ENCODE assay signal across 8 mouse cellular contexts in the genomic region with DNA sequence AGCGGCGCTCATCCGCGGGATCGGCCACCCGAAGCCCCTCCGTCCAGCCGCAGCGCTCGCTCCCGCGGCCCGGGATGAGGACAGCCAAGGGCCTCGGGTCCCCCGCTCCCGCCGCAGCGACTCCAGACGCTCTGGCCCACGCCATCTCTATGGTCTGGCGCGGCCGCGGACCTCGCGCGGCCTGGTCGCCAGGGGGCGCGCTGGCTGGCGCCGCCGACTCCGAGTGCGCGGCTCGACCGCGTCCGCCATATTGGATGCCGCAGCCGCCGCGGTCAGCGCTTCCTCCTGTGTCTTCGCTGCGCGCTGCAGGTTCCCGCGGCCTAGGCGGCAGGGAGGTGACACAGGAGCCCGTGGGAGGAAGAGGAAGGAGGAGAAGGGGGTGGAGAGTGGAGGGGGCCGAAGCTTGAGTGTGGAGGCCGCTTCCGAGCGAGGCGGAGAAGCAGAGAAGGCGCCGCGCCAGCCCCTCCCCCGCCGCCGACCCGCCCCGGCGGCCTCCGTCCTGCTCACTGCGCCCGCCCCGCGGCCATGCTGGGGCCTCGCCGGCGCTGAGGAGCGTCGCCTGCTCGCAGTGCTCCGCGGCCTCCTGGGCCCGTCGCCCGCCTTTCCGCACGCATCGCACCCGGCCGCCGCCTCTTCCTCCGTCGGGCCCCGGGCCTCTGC. TPM values are rescaled to one million over a fixed set of nuclear protein-coding genes. Genes with fewer than 3 reads are reported as not detected.
DNase-seq lines count a peak whose midpoint lies in the region; ATAC-seq and TF ChIP-seq lines count a peak whose summit lies in the region.

TSS of gene Scaf8 (plus strand) at position 253 of the 660 bp plus-strand sequence.

- no peaks in the 10 kb centered on the region for H3K9me3 ChIP-seq in forebrain, embryonic 15.5 days
- no peaks in the 10 kb centered on the region for H3K9me3 ChIP-seq in lung, embryonic 14.5 days (ENCODE audit: low read depth, low read length)

- intact Hi-C loops in heart, postnatal 25 days (cut with DNase I), result loop anchor here (5.0 to 10.0 kb wide), 2 partner anchors 42 to 110 kb away; no protein-coding TSS in a partner anchor

- DNase-seq in ES-CJ7 (ENCODE audit: low read depth, low spot score), result peak; percentile 75
- DNase-seq in cerebellum, adult 11 months, result peak; percentile 92
- DNase-seq in heart, postnatal 25 days (ENCODE audit: low spot score), result peak; percentile 86
- peak; percentile 87 to 94 for DNase-seq in layer of hippocampus, adult 2 months (ENCODE audit: low spot score in 2 of 2)
- DNase-seq in lung, embryonic 14.5 days, result peak; percentile 96
- peak; percentile 92 for DNase-seq in thymus, adult 2 months

- peak within 1 kb of the TSS; percentile 91 for H3K4me3 ChIP-seq in forebrain, embryonic 15.5 days
- H3K4me3 ChIP-seq in layer of hippocampus, adult 2 months, result peak within 1 kb of the TSS; percentile 77
- peak within 1 kb of the TSS; percentile 92 for H3K4me3 ChIP-seq in lung, embryonic 14.5 days (ENCODE audit: low read depth, low read length)
- H3K4me3 ChIP-seq in olfactory bulb, adult 2 months (ENCODE audit: insufficient read depth, low read depth, low read length), result peak within 1 kb of the TSS; percentile 76
- H3K4me3 ChIP-seq in thymus, adult 2 months (ENCODE audit: control insufficient read depth, insufficient read depth, low read length), result peak within 1 kb of the TSS; percentile 76

- no peaks in the 10 kb centered on the region for H3K36me3 ChIP-seq in forebrain, embryonic 15.5 days
- H3K36me3 ChIP-seq in lung, embryonic 14.5 days (ENCODE audit: insufficient read depth), result 0 out of 2 replicates have a peak, but pooled peaks cover 5% of the 10 kb centered on the region
- H3K36me3 ChIP-seq in thymus, adult 2 months (ENCODE audit: control insufficient read depth, insufficient read depth, low read length), result no peaks in the 10 kb centered on the region

- peak within 1 kb of the TSS; percentile 99 for H3K27ac ChIP-seq in forebrain, embryonic 15.5 days (replicated peaks)
- peak within 1 kb of the TSS; percentile 98 for H3K27ac ChIP-seq in layer of hippocampus, adult 2 months
- peak within 1 kb of the TSS; percentile 100 for H3K27ac ChIP-seq in lung, embryonic 14.5 days (ENCODE audit: low read depth)
- peak within 1 kb of the TSS; percentile 99 for H3K27ac ChIP-seq in olfactory bulb, adult 2 months (ENCODE audit: insufficient read depth, low read depth, low read length)
- H3K27ac ChIP-seq in thymus, adult 2 months (ENCODE audit: control insufficient read depth, insufficient read depth, low read length), result peak within 1 kb of the TSS; percentile 90

- no peaks in the 10 kb centered on the region for H3K27me3 ChIP-seq in forebrain, embryonic 15.5 days
- no peaks in the 10 kb centered on the region for H3K27me3 ChIP-seq in lung, embryonic 14.5 days (ENCODE audit: insufficient read depth, low read length)
- no peaks in the 10 kb centered on the region for H3K27me3 ChIP-seq in thymus, adult 2 months (ENCODE audit: control insufficient read depth, insufficient read depth, low read length)

- TF ChIP-seq POLR2A in olfactory bulb, adult 2 months (IDR thresholded peaks at IDR 0.05; ENCODE audit: insufficient read depth, low read depth, low read length), result peak; percentile 79
- peak; percentile 89; the same call in 1 of the 2 replicates for TF ChIP-seq POLR2A in thymus, adult 2 months (IDR thresholded peaks at IDR 0.05; ENCODE audit: control insufficient read depth, extremely low read depth, insufficient read depth, low read length, poor library complexity)

- ATAC-seq in forebrain, embryonic 15.5 days (replicated peaks), result peak; percentile 95
- peak; percentile 95 for ATAC-seq in lung, embryonic 14.5 days (ENCODE audit: insufficient read depth)

- H3K9ac ChIP-seq in forebrain, embryonic 15.5 days (replicated peaks), result peak within 1 kb of the TSS; percentile 88
- H3K9ac ChIP-seq in lung, embryonic 14.5 days, result peak within 1 kb of the TSS; percentile 96

- peak; percentile 82 for TF ChIP-seq CTCF in layer of hippocampus, adult 2 months (conservative IDR thresholded peaks at IDR 0.05)
- TF ChIP-seq CTCF in lung, embryonic 14.5 days (IDR thresholded peaks at IDR 0.05; ENCODE audit: low read depth), result peak; percentile 24
- TF ChIP-seq CTCF in olfactory bulb, adult 2 months (IDR thresholded peaks at IDR 0.05; ENCODE audit: insufficient read depth, low read depth, low read length), result peak; percentile 84
- peak; percentile 97 for TF ChIP-seq CTCF in thymus, adult 2 months (IDR thresholded peaks at IDR 0.05; ENCODE audit: borderline replicate concordance, control insufficient read depth, extremely low read depth, insufficient read depth, low read length, poor library complexity)

- H3K4me1 ChIP-seq in forebrain, embryonic 15.5 days, result peaks cover 41% of the 10 kb centered on the region
- peaks cover 5% of the 10 kb centered on the region; the same call in 1 of the 2 replicates for H3K4me1 ChIP-seq in lung, embryonic 14.5 days (ENCODE audit: insufficient read depth)
- peaks cover 5% of the 10 kb centered on the region; the same call in 1 of the 2 replicates for H3K4me1 ChIP-seq in olfactory bulb, adult 2 months (ENCODE audit: control insufficient read depth, insufficient read depth, low read length)
- 0 out of 2 replicates have a peak, but pooled peaks cover 3% of the 10 kb centered on the region for H3K4me1 ChIP-seq in thymus, adult 2 months (replicated peaks; ENCODE audit: control insufficient read depth, insufficient read depth, low read length)

- WGBS in forebrain, embryonic 15.5 days, result 1% methylated on average over 87 of the region's 91 CpGs
- under 1% methylated on average over 81 of the region's 91 CpGs for WGBS in lung, embryonic 14.5 days
- under 1% methylated on average over 91 of the region's 91 CpGs for WGBS in olfactory bulb, adult 2 months
- under 1% methylated on average over 89 of the region's 91 CpGs for WGBS in thymus, adult 2 months

- H3K4me2 ChIP-seq in forebrain, embryonic 15.5 days (replicated peaks), result peak within 1 kb of the TSS; percentile 63
- H3K4me2 ChIP-seq in lung, embryonic 14.5 days, result peak within 1 kb of the TSS; percentile 72

RNA-seq across cellular contexts. Expression of gene Scaf8, which starts in this region (rescaled TPM):
- 19.2 and 19.4 TPM in 2 replicates for polyA plus RNA-seq in forebrain, embryonic 15.5 days (2015; fragmentation: Nextera tagmentation; extraction: Ambion mirVana)
- 10 to 100 TPM; 28.2 to 31.6 TPM for total RNA-seq in heart, postnatal 25 days (2021)
- total RNA-seq in layer of hippocampus, adult 2 months (2021), result 10 to 100 TPM; 61.1 to 62.4 TPM
- 26.3 and 30.2 TPM in 2 replicates for polyA plus RNA-seq in lung, embryonic 14.5 days (2014; fragmentation: Nextera tagmentation; extraction: Ambion mirVana)
- 94.1 TPM in 1 of 2 replicates, not detected in the other for polyA plus RNA-seq in olfactory bulb, adult 2 months (2012; ENCODE audit: insufficient read depth, insufficient read length, low replicate concordance, missing spikeins)
- 52.7 and 62.9 TPM in 2 replicates for polyA plus RNA-seq in thymus, adult 2 months (2012; rRNA removed)

Comparison
In these comparisons a context has a peak if more than half of its experiments do, and no peak if none do; other contexts are left out.
1. Peak in every context shown above with its lines: DNase-seq, ATAC-seq, H3K4me3 ChIP-seq and H3K27ac ChIP-seq.
2. CTCF ChIP-seq: peak in every context shown above with its lines; median percentile 97 in thymus, adult 2 months; 84 in olfactory bulb, adult 2 months; 82 in layer of hippocampus, adult 2 months; 24 in lung, embryonic 14.5 days.